Mouse (Mus musculus): ENCODE results near the gene Zfp988. TPM values are rescaled to one million over a fixed set of nuclear protein-coding genes. Genes with fewer than 3 reads are reported as not detected.

Gene Zfp988
- polyA plus RNA-seq, 1 experiment from 2014 or later, result not detected

Other genes with a start within 250 kb of the Zfp988 start
- 10.4 and 12.6 TPM in 2 replicates for gene Zfp991, start 173.6 kb upstream of the Zfp988 start, polyA plus RNA-seq (2014; fragmentation: Nextera tagmentation; extraction: Ambion mirVana)
- 0.31 TPM in 1 of 2 replicates, not detected in the other for gene Zfp978, start 55.6 kb downstream of the Zfp988 start, polyA plus RNA-seq (2014; fragmentation: Nextera tagmentation; extraction: Ambion mirVana)
- gene Zfp982, start 186.7 kb downstream of the Zfp988 start, polyA plus RNA-seq (2014; fragmentation: Nextera tagmentation; extraction: Ambion mirVana), result 8.2 and 10.8 TPM in 2 replicates
- 0.06 and 0.14 TPM in 2 replicates for gene Gm16503, start 234.5 kb downstream of the Zfp988 start, polyA plus RNA-seq (2014; fragmentation: Nextera tagmentation; extraction: Ambion mirVana)
- 0.15 TPM in 1 of 2 replicates, not detected in the other for gene Zfp985, start 247.6 kb downstream of the Zfp988 start, polyA plus RNA-seq (2014; fragmentation: Nextera tagmentation; extraction: Ambion mirVana)